Mouse (Mus musculus) ZHBTc4 (cell line): ENCODE data around the gene Gng8.

Experiments
- DNase-seq: peaks from one replicate; pipeline ENCODE4 v3.0.0-alpha.2; 2011; ENCODE audit warnings: low read depth, low spot score

Gng8 gene

DNA sequence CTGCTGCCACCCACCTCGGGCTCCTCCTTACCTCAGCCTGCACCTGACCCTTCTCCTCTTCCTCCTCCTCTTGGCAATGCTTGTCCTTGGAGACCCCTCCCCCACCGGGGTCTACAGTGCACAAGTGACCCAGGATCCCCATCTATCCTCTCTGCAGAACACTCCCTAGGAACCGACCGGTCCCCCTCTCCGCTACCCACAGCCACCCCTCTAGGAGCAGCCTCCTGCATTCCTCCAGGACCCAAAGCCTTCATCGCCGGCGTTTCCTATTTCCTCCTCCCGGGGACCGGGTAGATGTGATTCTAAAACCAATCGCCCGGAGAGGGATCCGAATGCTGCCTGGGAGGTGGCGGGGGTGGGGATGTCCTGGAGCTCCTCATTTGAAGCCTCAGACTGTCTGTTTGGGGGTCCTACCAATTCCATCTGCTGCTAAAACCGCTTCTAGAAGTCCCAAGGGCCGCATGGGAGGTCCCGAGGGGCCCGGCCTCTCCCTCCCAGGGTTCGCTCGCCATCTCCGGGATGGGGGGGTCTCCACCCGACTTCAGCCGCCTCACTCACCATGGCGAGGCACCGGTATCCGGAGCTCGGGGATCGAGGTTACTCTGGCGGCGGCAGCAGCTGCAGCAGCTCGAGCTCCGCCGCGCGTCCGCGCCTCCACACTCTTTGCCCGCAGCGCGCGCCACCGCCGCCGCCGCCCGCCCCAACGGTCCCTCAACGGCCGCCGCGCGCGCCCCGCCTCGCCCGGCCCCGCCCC lies 31.9 kb downstream of the Gng8 start:
- peak; percentile 25 for DNase-seq

- peak; percentile 100 for DNase-seq
Observed at GRCm38 (mm10) chr7:16924037-16924834, 32.6 kb downstream of the Gng8 start, which contains the start of gene Calm3. TSS of gene Calm3 (minus strand) at chr7:16924114.

DNA sequence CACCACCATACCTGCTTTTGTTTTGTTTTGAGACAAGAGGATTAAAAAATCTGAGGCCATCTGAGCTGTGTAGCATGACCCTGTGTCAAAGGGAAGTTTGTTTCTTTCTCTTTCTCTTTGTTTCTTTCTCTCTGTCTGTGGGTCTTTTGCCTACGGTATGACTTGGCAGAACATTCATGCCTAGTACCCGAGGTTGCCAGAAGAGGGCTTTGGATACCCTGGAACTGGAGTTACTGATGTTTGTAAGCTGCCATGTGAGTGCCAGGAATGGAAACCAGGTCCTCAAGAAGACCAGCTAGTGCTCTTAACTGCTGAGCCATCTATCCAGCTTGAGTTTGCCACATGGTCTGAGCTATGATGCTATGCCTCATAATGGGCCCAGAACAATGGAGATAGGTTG lies 36.8 kb downstream of the Gng8 start:
- no peak for DNase-seq

DNA sequence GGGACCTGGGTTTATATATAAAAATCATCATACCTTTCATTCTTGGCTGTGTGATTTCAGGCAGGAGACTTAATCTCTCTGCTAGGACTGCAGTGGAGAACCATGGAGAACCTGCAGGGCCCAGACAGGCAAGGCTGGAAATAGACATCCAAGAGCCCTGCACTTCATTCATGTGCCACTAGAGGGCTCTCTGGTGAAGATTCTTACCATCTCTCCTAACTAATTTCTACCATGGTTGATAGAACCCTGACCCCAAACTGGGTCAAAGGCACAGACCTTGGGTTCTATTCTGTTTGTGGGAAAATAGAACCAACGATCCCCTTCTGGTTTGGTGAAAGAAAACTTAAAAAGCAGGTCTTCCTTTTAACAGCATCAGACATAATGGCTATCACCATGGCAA lies 39.3 kb downstream of the Gng8 start:
- peak; percentile 78 for DNase-seq

DNA sequence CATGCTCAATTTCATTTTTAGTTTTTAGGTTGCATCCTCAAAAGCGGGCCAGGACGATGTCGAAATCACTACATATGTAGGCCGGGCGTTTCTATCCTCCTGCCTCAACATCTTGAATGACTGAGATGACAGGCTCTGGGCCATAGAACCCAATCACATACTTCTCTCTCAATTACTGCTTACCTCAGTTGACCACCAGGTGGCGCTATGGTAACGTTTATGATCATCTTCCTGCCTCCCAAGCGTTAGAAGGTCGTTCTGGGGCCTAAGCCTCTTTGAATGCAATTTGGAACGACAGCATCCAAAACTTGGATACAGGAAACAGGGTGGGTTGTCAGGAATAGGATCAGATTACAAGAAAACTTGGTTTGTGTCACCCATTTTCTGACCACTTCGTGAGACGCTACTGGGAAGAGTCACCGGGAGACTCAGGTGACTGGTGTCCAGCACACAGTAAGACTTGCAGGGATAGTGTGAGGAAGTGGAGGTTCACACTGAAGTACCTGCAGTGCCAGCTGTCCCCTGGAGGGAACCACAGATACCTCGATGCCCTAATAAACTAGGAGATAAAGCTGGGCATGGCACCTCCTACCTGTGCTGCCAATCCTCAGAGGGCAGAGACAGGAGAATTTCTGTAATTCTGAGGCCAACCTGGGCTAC lies 40.5 kb downstream of the Gng8 start:
- peak; percentile 86 for DNase-seq

DNA sequence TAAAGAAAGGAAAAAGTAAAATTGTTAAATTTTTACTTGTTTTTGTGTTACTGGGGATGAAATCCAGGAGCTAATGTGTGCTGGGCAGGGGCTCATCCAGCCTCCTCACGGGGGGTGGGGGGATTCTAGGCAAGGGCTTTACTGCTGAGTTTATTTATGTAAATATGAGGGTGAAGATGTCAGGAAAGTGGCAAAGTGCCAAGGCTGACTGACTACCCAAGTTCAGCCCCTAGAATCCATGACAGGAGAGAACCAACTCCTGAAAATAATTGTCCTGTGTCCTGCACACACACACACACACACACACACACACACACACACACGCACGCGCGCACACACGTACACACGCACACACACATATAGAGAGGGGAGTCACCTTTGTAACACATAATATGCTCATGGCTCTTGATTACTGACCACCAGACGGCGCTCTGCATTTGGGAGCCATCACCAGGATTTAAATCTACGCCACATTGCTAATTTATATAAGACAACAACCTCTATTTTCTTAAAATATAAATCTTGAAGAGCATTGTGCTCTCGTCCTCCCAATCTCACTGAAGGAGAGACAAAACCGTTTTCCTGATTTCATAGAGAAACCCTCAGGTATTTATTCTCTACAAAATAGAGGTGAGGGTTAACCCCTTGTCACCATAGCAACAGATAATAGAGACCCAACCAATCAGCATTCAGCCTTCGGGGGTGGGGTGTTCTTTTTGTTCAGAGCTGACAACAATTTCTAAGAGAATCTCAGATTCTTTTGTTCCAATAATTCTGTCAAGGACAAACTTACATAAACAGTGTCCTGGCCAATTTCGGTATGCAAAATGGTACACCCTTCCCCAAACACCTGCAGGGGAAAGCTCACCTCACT lies 41.4 kb downstream of the Gng8 start:
- peak; percentile 85 for DNase-seq

GRCm38 (mm10) chr7:16937312-16937711 lies 45.7 kb downstream of the Gng8 start:
- peak; percentile 86 for DNase-seq

- DNase-seq: no peak
Observed at GRCm38 (mm10) chr7:16938117-16938791, 46.7 kb downstream of the Gng8 start.

DNA sequence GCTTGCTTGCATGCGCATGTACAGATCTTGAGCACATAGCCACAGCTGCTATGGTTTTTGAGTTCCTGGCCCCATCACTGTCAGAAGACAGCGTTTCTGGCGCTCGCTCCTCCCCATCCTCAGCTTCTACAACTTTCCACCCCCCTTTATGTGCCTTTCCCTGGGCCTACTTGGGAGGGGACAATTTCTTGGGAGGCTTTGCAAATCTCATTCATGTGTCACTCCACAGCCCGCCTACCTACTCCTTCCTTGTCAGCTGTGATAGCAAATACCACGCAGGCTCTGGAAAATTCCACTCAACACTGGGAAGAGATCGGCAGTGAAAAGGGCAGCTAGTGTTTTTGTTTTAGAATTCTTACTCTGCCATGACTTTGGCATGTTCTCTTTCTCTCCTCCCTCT lies 48.7 kb downstream of the Gng8 start:
- DNase-seq: no peak

DNA sequence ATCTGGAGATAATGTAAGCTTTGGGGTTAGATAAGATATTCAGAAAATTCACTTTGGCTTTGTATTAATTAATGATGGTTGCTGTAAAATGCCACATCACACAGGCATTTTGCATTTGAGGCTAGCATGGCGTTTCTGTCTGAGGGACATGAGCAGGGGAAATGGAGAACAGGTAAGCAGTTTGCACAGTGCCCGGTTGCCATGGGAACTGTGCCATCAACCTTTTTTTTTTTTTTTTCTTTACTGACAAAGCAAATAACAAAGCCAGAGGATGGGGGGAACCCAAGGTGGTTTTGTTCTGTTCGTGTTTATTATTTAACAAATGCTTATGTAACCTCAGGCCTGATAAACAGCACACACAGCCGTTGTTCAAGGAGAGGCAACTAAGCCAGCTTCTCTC lies 51.3 kb downstream of the Gng8 start:
- DNase-seq: no peak

GRCm38 (mm10) chr7:16944061-16944807 lies 52.6 kb downstream of the Gng8 start, which contains the start of gene Pnmal2:
TSS of gene Pnmal2 (plus strand) at chr7:16944682.
- DNase-seq: peak; percentile 96

DNA sequence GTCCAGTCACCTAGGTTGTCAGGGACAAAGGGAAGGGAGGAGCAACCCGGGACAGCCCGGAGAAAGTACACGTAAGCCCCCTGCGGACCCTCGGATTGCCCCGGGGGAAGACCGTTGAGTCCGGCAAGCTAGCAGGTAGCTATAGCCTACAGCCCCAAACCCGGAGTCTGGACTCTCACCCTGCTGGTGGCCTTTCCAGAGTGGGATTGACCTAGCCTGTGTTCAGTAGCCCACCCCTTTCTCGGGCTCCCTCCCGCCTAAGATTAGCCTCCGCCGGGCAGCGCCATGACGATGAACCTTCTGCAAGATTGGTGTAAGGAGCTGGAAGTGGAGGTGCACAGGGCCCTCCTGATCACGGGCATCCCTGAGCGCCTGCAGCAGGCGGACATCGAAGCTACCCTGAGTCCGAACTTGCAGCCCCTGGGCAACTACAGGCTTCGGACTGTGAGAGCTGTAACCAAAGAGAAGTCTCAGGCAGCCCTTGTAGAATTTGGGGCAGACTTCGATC lies 53.3 kb downstream of the Gng8 start:
- DNase-seq: no peak
